Mouse (Mus musculus) stomach, postnatal 0 days (tissue): ENCODE results near the gene Mgat5. TPM values are rescaled to one million over a fixed set of nuclear protein-coding genes. Genes with fewer than 3 reads are reported as not detected.

Experiments
- ATAC-seq: fragments of 200-750 bp; cut with Nextera tagmentation; 2 replicates; pipeline ENCODE4 v1.8.0; 2017; ENCODE audit not compliant: low FRiP score, low TSS enrichment
- DNase-seq: peaks from one replicate; pipeline ENCODE4 v3.0.0-alpha.2; 2016; ENCODE audit warnings: low spot score
- H3K27ac ChIP-seq: fragments of 300-500 bp; sonication (generic); replicated peaks from 2 replicates; pipeline ENCODE4 v1.5.1; 2014; ENCODE audit warnings: mild to moderate bottlenecking, control low read depth
- H3K27me3 ChIP-seq: fragments of 300-500 bp; sonication (generic); 2 replicates; pipeline ENCODE4 v1.6.1; 2014; ENCODE audit warnings: low read length; ENCODE audit not compliant: control insufficient read depth, insufficient read depth
- H3K36me3 ChIP-seq: fragments of 300-500 bp; sonication (generic); 2 replicates; pipeline ENCODE4 v1.6.1; 2014; ENCODE audit warnings: low read length, mixed read lengths; ENCODE audit not compliant: control insufficient read depth, insufficient read depth
- H3K4me1 ChIP-seq: fragments of 300-500 bp; sonication (generic); replicated peaks from 2 replicates; pipeline ENCODE4 v1.6.1; 2014; ENCODE audit warnings: antibody characterized with exemption; ENCODE audit not compliant: control insufficient read depth, insufficient read depth
- H3K4me2 ChIP-seq: fragments of 300-500 bp; sonication (generic); replicated peaks from 2 replicates; pipeline ENCODE4 v1.6.1; 2014; ENCODE audit warnings: low read depth, mild to moderate bottlenecking, control low read depth, moderate library complexity
- H3K4me3 ChIP-seq: fragments of 300-500 bp; sonication (generic); 2 replicates; pipeline ENCODE4 v1.5.1; 2014; ENCODE audit warnings: low read depth, low read length, control low read depth
- H3K9ac ChIP-seq: fragments of 300-500 bp; sonication (generic); 2 replicates; pipeline ENCODE4 v1.6.1; 2014; ENCODE audit warnings: mild to moderate bottlenecking, low read length, control low read depth, mixed read lengths
- H3K9me3 ChIP-seq: fragments of 300-500 bp; sonication (generic); 2 replicates; pipeline ENCODE4 v1.6.1; 2016; ENCODE audit warnings: low read length; ENCODE audit not compliant: control insufficient read depth
- CTCF ChIP-seq: IDR thresholded peaks from 2 replicates; pipeline ENCODE4 v1.5.1; 2016; ENCODE audit warnings: antibody characterized with exemption, low read depth, mild to moderate bottlenecking, moderate library complexity
- EP300 ChIP-seq: optimal IDR thresholded peaks from 2 replicates; pipeline ENCODE3; 2016; ENCODE audit warnings: antibody characterized with exemption
- WGBS: fragments of 180-500 bp; shearing (Covaris S2); extraction: QIAGEN DNeasy Blood & Tissue Kit; methylation state at CpG from one replicate; pipeline ENCODE4 v1.1.7; 2014; 5-methylcytosine and 5-hydroxymethylcytosine counted together
- polyA plus RNA-seq: library from polyadenylated mRNA; unstranded; fragments of >200 nt; fragmentation: Nextera tagmentation; extraction: Ambion mirVana; gene quantifications from 2 replicates; pipeline ENCODE4 v1.2.1, GENCODE M21; 2015

Mgat5 gene
- polyA plus RNA-seq, 1 experiment from 2014 or later: 2.0 TPM

- no peak for ATAC-seq
- H3K4me1 ChIP-seq: no peaks in the 10 kb centered on the region
- no peak overlapping the region for H3K9ac ChIP-seq
- no peak overlapping the region for H3K27ac ChIP-seq
- WGBS: 75% methylated on average over 3 of the region's 3 CpGs
- H3K4me3 ChIP-seq: no peak overlapping the region
- TF ChIP-seq EP300: no peak
- TF ChIP-seq CTCF: no peak
- no peaks in the 10 kb centered on the region for H3K27me3 ChIP-seq
- DNase-seq: no peak
- no peaks in the 10 kb centered on the region for H3K9me3 ChIP-seq
- no peaks in the 10 kb centered on the region for H3K36me3 ChIP-seq
- H3K4me2 ChIP-seq: no peak overlapping the region
Observed at GRCm38 (mm10) chr1:127346596-127347139, 141.9 kb downstream of the Mgat5 start.

GRCm38 (mm10) chr1:127347878-127348620, 143.2 kb downstream of the Mgat5 start:
- DNase-seq: no peak
- no peak for ATAC-seq
- TF ChIP-seq EP300: no peak
- TF ChIP-seq CTCF: no peak
- Histone ChIP-seq H3K4me1 (peaks cover 3% of the 10 kb centered on the region; the same call in 1 of the 2 replicates), H3K9ac (no peak overlapping the region), H3K4me2 (no peak overlapping the region), H3K9me3 (no peaks in the 10 kb centered on the region), H3K36me3 (no peaks in the 10 kb centered on the region), H3K27me3 (no peaks in the 10 kb centered on the region), H3K4me3 (no peak overlapping the region), H3K27ac (no peak overlapping the region)
- 85% methylated on average over 3 of the region's 3 CpGs for WGBS

- Histone ChIP-seq H3K4me1 (peaks cover 3% of the 10 kb centered on the region; the same call in 1 of the 2 replicates), H3K36me3 (no peaks in the 10 kb centered on the region), H3K9ac (no peak overlapping the region), H3K27ac (no peak overlapping the region), H3K4me2 (no peak overlapping the region), H3K9me3 (no peaks in the 10 kb centered on the region), H3K4me3 (no peak overlapping the region), H3K27me3 (no peaks in the 10 kb centered on the region)
- WGBS: 61% methylated on average over 9 of the region's 9 CpGs
- ATAC-seq (no peak; the same call in 1 of the 2 replicates), DNase-seq (no peak)
- TF ChIP-seq CTCF (no peak), EP300 (no peak)
Observed at GRCm38 (mm10) chr1:127348642-127349341, 144.0 kb downstream of the Mgat5 start.

- Histone ChIP-seq H3K4me1 (peaks cover 3% of the 10 kb centered on the region; the same call in 1 of the 2 replicates), H3K36me3 (no peaks in the 10 kb centered on the region), H3K4me2 (no peak overlapping the region), H3K27me3 (no peaks in the 10 kb centered on the region), H3K9me3 (no peaks in the 10 kb centered on the region), H3K27ac (no peak overlapping the region), H3K4me3 (no peak overlapping the region), H3K9ac (no peak overlapping the region)
- ATAC-seq (no peak), DNase-seq (no peak)
- no peak for TF ChIP-seq CTCF
- no peak for TF ChIP-seq EP300
- 89% methylated on average over 12 of the region's 12 CpGs for WGBS
Observed at GRCm38 (mm10) chr1:127351380-127352057, 146.7 kb downstream of the Mgat5 start.

GRCm38 (mm10) chr1:127352131-127352793, 147.4 kb downstream of the Mgat5 start:
- Histone ChIP-seq H3K27me3 (no peaks in the 10 kb centered on the region), H3K4me3 (no peak overlapping the region), H3K36me3 (no peaks in the 10 kb centered on the region), H3K9ac (no peak overlapping the region), H3K4me1 (peaks cover 3% of the 10 kb centered on the region; the same call in 1 of the 2 replicates), H3K27ac (peak overlapping the region; percentile 41; the same call in 1 of the 2 replicates), H3K9me3 (no peaks in the 10 kb centered on the region), H3K4me2 (no peak overlapping the region)
- DNase-seq (no peak), ATAC-seq (no peak)
- 44% methylated on average over 4 of the region's 4 CpGs for WGBS
- TF ChIP-seq CTCF: no peak
- TF ChIP-seq EP300: no peak
